Comparison of ENCODE assay signal across 8 mouse cellular contexts in the genomic region with DNA sequence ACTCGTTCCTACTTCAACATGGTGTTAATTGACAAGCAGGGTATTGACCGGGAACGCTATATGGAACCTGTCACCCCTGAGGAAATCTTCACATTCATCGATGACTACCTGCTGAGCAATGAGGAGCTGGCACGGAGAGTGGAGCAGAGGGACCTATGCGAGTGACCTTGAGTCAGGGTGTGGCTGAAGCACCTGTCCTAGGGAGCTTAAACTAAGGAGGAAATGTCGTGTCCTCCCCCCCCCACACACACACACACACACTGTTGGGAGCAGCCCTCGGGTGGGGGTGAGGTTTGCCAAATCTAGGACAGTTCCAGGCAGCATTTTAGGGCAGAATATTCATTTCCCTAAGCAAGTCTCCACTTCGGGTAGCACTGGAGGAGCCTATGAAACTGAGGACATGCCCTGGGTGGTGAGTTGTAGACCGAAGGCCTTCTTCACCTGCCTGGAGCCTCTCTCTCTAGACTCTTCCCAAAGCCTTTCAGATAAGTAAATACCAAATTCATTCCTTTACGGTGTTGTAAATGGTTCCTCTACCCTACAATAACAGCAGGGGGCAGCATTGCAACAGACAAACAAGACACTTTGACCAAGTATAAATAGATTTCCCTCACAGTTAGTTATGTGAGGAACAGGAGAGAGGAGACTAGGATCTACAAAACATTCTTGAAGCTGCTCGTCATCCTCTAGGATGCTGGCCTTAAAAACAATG. TPM values are rescaled to one million over a fixed set of nuclear protein-coding genes. Genes with fewer than 3 reads are reported as not detected.
A peak's percentile ranks its signal among the peaks of the same experiment; 100 is the strongest.
DNase-seq lines count a peak whose midpoint lies in the region; ATAC-seq and TF ChIP-seq lines count a peak whose summit lies in the region.
"Had no signal": no experiment of that assay in that cellular context is flagged by ENCODE, and none has a peak within 500 bp of the region (broad histone marks: within the 10 kb centered on the region; RNA-seq: fewer than 3 reads in every experiment).

No protein-coding gene starts in this region.

- no peak overlapping the region for H3K27ac ChIP-seq in hindbrain, postnatal 0 days
- no peak overlapping the region for H3K27ac ChIP-seq in hindbrain, embryonic 13.5 days
- no peak overlapping the region for H3K27ac ChIP-seq in intestine, embryonic 16.5 days (ENCODE audit: low read length)
- no peak overlapping the region for H3K27ac ChIP-seq in liver, embryonic 14.5 days
- H3K27ac ChIP-seq: embryonic facial prominence, embryonic 13.5 days had no signal

- TF ChIP-seq EP300 in liver, embryonic 14.5 days (IDR thresholded peaks at IDR 0.05; ENCODE audit: low read depth) = no peak

- WGBS in hindbrain, postnatal 0 days = 68% methylated on average over 12 of the region's 12 CpGs
- 64% methylated on average over 12 of the region's 12 CpGs for WGBS in hindbrain, embryonic 13.5 days
- 65% methylated on average over 12 of the region's 12 CpGs for WGBS in intestine, embryonic 16.5 days
- 41% methylated on average over 12 of the region's 12 CpGs for WGBS in liver, embryonic 14.5 days (ENCODE audit: insufficient replicate concordance)

- no peaks in the 10 kb centered on the region for H3K27me3 ChIP-seq in hindbrain, postnatal 0 days (ENCODE audit: insufficient read depth, low read length)
- no peaks in the 10 kb centered on the region for H3K27me3 ChIP-seq in hindbrain, embryonic 13.5 days
- no peaks in the 10 kb centered on the region for H3K27me3 ChIP-seq in E14TG2a.4 (ENCODE audit: insufficient read depth, low read length)
- no peaks in the 10 kb centered on the region for H3K27me3 ChIP-seq in intestine, embryonic 16.5 days (replicated peaks; ENCODE audit: control insufficient read depth, insufficient read depth, low read length)
- H3K27me3 ChIP-seq in liver, embryonic 14.5 days (ENCODE audit: control insufficient read depth, insufficient read depth, low read length) = no peaks in the 10 kb centered on the region

- peak; percentile 53 for TF ChIP-seq CTCF in hindbrain, postnatal 0 days (IDR thresholded peaks at IDR 0.05; ENCODE audit: low read depth)
- peak; percentile 23 for TF ChIP-seq CTCF in E14TG2a.4 (conservative IDR thresholded peaks at IDR 0.05; ENCODE audit: low read length)
- TF ChIP-seq CTCF in liver, embryonic 14.5 days (IDR thresholded peaks at IDR 0.05; ENCODE audit: low read depth) = peak; percentile 45; the same call in 1 of the 2 replicates

- no peak overlapping the region for H3K9ac ChIP-seq in hindbrain, postnatal 0 days (replicated peaks; ENCODE audit: low read length)
- H3K9ac ChIP-seq in hindbrain, embryonic 13.5 days = no peak overlapping the region
- no peak overlapping the region for H3K9ac ChIP-seq in intestine, embryonic 16.5 days (ENCODE audit: low read depth, low read length)
- no peak overlapping the region for H3K9ac ChIP-seq in liver, embryonic 14.5 days (replicated peaks)
- H3K9ac ChIP-seq: embryonic facial prominence, embryonic 13.5 days had no signal

- no peaks in the 10 kb centered on the region for H3K9me3 ChIP-seq in hindbrain, postnatal 0 days (ENCODE audit: low read length)
- H3K9me3 ChIP-seq in hindbrain, embryonic 13.5 days = no peaks in the 10 kb centered on the region
- no peaks in the 10 kb centered on the region for H3K9me3 ChIP-seq in E14TG2a.4 (ENCODE audit: low read length)
- no peaks in the 10 kb centered on the region for H3K9me3 ChIP-seq in intestine, embryonic 16.5 days (ENCODE audit: control insufficient read depth, low read length)
- no peaks in the 10 kb centered on the region for H3K9me3 ChIP-seq in liver, embryonic 14.5 days (ENCODE audit: control insufficient read depth, low read length)
- H3K9me3 ChIP-seq: embryonic facial prominence, embryonic 13.5 days had no signal

- H3K4me1 ChIP-seq in hindbrain, postnatal 0 days (ENCODE audit: insufficient read depth, low read length) = no peaks in the 10 kb centered on the region
- H3K4me1 ChIP-seq in hindbrain, embryonic 13.5 days (replicated peaks) = no peaks in the 10 kb centered on the region
- H3K4me1 ChIP-seq in E14TG2a.4 (replicated peaks; ENCODE audit: low read depth, low read length) = no peaks in the 10 kb centered on the region
- H3K4me1 ChIP-seq in intestine, embryonic 16.5 days (ENCODE audit: control insufficient read depth, insufficient read depth, low read length) = no peaks in the 10 kb centered on the region
- H3K4me1 ChIP-seq in liver, embryonic 14.5 days (replicated peaks; ENCODE audit: control insufficient read depth in 2 of 2, insufficient read depth in 2 of 2, low read length in 1 of 2) = no peaks in the 10 kb centered on the region
- H3K4me1 ChIP-seq: embryonic facial prominence, embryonic 13.5 days had no signal

- H3K4me2 ChIP-seq in hindbrain, postnatal 0 days (ENCODE audit: low read depth, low read length) = no peak overlapping the region
- no peak overlapping the region for H3K4me2 ChIP-seq in hindbrain, embryonic 13.5 days
- no peak overlapping the region for H3K4me2 ChIP-seq in intestine, embryonic 16.5 days (ENCODE audit: low read depth, low read length)
- no peak overlapping the region for H3K4me2 ChIP-seq in liver, embryonic 14.5 days (ENCODE audit: low read depth)
- H3K4me2 ChIP-seq: embryonic facial prominence, embryonic 13.5 days had no signal

- no peak for ATAC-seq in hindbrain, postnatal 0 days
- ATAC-seq in hindbrain, embryonic 13.5 days (ENCODE audit: low FRiP score) = no peak
- ATAC-seq in intestine, embryonic 16.5 days = peak; percentile 71
- ATAC-seq in liver, embryonic 14.5 days (ENCODE audit: insufficient read depth) = no peak

- peak; percentile 55 for DNase-seq in hindbrain, postnatal 0 days (ENCODE audit: low spot score)
- peak; percentile 50 for DNase-seq in ZHBTc4 (ENCODE audit: low read depth, low spot score)
- peak; percentile 11 to 16 (median 12) for DNase-seq in liver, embryonic 14.5 days (ENCODE audit: low read depth in 3 of 3, low spot score in 3 of 3)
- DNase-seq in thymus, postnatal 4 days = peak; percentile 36

- no peaks in the 10 kb centered on the region for H3K36me3 ChIP-seq in hindbrain, postnatal 0 days (ENCODE audit: insufficient read depth, low read length)
- no peaks in the 10 kb centered on the region for H3K36me3 ChIP-seq in hindbrain, embryonic 13.5 days
- no peaks in the 10 kb centered on the region for H3K36me3 ChIP-seq in E14TG2a.4 (ENCODE audit: insufficient read depth, low read length)
- no peaks in the 10 kb centered on the region for H3K36me3 ChIP-seq in intestine, embryonic 16.5 days (ENCODE audit: control insufficient read depth, insufficient read depth, low read length)
- no peaks in the 10 kb centered on the region for H3K36me3 ChIP-seq in liver, embryonic 14.5 days (replicated peaks; ENCODE audit: control insufficient read depth, insufficient read depth, low read depth)
- H3K36me3 ChIP-seq: embryonic facial prominence, embryonic 13.5 days had no signal

- no peak overlapping the region for H3K4me3 ChIP-seq in hindbrain, postnatal 0 days (ENCODE audit: low read length)
- no peak overlapping the region for H3K4me3 ChIP-seq in hindbrain, embryonic 13.5 days
- no peak overlapping the region for H3K4me3 ChIP-seq in E14TG2a.4 (replicated peaks; ENCODE audit: low read length)
- H3K4me3 ChIP-seq in intestine, embryonic 16.5 days (ENCODE audit: low read length) = no peak overlapping the region
- no peak overlapping the region for H3K4me3 ChIP-seq in liver, embryonic 14.5 days (ENCODE audit: insufficient read depth in 1 of 2, low read depth in 2 of 2, low read length in 2 of 2)
- H3K4me3 ChIP-seq: embryonic facial prominence, embryonic 13.5 days had no signal

RNA-seq across cellular contexts. Expression of gene Srpx2, which starts 23.2 kb away (rescaled TPM):
- 1.7 and 2.3 TPM in 2 replicates for total RNA-seq in hindbrain, postnatal 0 days (2014; rRNA removed)
- 1.1 and 1.6 TPM in 2 replicates for polyA plus RNA-seq in hindbrain, postnatal 0 days (2015; fragmentation: Nextera tagmentation; extraction: Ambion mirVana)
- polyA plus RNA-seq in hindbrain, embryonic 13.5 days (2015; fragmentation: Nextera tagmentation; extraction: Ambion mirVana) = 1.3 and 1.6 TPM in 2 replicates
- 9.5 and 11.7 TPM in 2 replicates for polyA plus RNA-seq in intestine, embryonic 16.5 days (2015; fragmentation: Nextera tagmentation; extraction: Ambion mirVana)
- 0.22 and 0.28 TPM in 2 replicates for polyA plus RNA-seq in liver, embryonic 14.5 days (2012; rRNA removed)
- polyA plus RNA-seq in liver, embryonic 14.5 days (2014; fragmentation: Nextera tagmentation; extraction: Ambion mirVana) = 0.25 and 0.27 TPM in 2 replicates

RNA-seq across cellular contexts. Expression of gene Tspan6, which starts 33.2 kb away (rescaled TPM):
- 149 and 156 TPM in 2 replicates for total RNA-seq in hindbrain, postnatal 0 days (2014; rRNA removed)
- polyA plus RNA-seq in hindbrain, postnatal 0 days (2015; fragmentation: Nextera tagmentation; extraction: Ambion mirVana) = 262 and 267 TPM in 2 replicates
- polyA plus RNA-seq in hindbrain, embryonic 13.5 days (2015; fragmentation: Nextera tagmentation; extraction: Ambion mirVana) = 252 and 256 TPM in 2 replicates
- 72.6 and 79.9 TPM in 2 replicates for polyA plus RNA-seq in intestine, embryonic 16.5 days (2015; fragmentation: Nextera tagmentation; extraction: Ambion mirVana)
- polyA plus RNA-seq in liver, embryonic 14.5 days (2012; rRNA removed) = 4.2 and 4.3 TPM in 2 replicates
- 10.5 and 11.4 TPM in 2 replicates for polyA plus RNA-seq in liver, embryonic 14.5 days (2014; fragmentation: Nextera tagmentation; extraction: Ambion mirVana)

RNA-seq across cellular contexts. Expression of gene Sytl4, which starts 50.2 kb away (rescaled TPM):
- total RNA-seq in hindbrain, postnatal 0 days (2014; rRNA removed) = 0.89 and 1.9 TPM in 2 replicates
- 0.46 and 0.91 TPM in 2 replicates for polyA plus RNA-seq in hindbrain, postnatal 0 days (2015; fragmentation: Nextera tagmentation; extraction: Ambion mirVana)
- 0.89 and 1.4 TPM in 2 replicates for polyA plus RNA-seq in hindbrain, embryonic 13.5 days (2015; fragmentation: Nextera tagmentation; extraction: Ambion mirVana)
- polyA plus RNA-seq in intestine, embryonic 16.5 days (2015; fragmentation: Nextera tagmentation; extraction: Ambion mirVana) = 2.8 and 3.0 TPM in 2 replicates
- polyA plus RNA-seq in liver, embryonic 14.5 days (2012; rRNA removed) = 0.60 and 0.83 TPM in 2 replicates
- 0.55 and 1.1 TPM in 2 replicates for polyA plus RNA-seq in liver, embryonic 14.5 days (2014; fragmentation: Nextera tagmentation; extraction: Ambion mirVana)
